Mouse (Mus musculus) WW6 (cell line): ENCODE results near the gene Zfp358.

Source experiments
- DNase-seq: peaks from one replicate; pipeline ENCODE4 v3.0.0-alpha.2; 2013; ENCODE audit warnings: low read depth, low spot score

The Zfp358 gene

DNA sequence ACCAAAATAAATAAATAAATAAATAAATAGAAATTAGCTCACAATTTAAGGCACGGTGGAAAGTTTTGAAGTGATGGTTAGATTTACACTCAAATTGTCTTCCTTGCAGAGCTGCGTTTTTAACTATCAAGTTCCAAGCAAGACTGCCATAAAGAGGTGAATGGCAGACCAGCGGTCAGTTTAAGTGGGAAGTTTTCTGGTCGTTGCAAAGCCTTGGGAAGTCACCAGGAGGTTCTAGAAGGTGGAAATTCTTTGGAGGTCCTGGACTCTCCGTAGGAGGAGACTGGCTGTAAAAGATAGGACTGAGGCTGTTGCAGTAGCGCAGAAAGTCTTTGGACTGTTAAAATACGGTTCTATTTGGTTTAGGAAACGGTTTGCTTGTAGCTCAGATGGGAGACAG, 6.8 kb downstream of the Zfp358 start:
- DNase-seq: no peak

DNA sequence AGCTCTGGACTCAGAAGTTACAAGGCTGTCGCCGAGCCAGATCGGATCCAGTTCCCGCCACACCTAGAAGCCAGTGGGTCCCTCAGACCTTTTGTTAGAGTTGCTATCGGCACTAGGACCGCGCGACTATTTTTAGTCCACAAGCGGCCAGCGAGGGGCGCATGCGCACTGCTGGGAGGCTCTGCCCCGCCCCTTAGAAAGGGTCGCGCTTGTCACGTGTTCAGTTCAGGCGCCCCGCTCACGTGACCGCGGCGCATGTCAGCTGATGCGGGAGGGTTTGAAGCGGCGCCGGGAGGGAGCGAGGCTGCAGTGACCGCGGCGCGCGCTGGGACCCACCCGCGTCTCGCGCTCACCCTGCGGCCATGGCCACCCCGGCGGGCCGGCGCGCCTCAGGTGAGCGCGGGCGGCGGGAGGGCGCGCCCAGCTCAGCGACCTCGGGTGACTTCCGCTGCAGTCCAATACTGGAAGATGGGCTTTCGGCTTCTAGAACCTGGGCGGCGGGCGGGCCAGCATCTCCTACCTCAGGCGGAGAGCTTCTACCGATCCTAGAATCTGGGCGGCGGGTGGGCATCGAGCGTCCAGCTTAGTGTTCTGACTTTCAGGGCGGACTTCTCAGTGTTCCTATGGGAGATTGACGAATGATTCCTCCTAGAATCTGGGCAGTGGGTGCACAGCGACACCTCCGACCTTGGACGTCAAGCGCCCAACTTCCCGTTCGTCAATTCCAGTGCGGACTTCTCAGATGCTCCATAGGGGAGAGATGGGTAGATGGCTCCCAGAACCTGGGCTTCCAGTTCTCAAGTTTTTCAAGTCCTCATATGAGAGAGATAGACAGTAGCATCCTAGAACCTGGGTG, 7.5 kb downstream of the Zfp358 start, which contains the start of gene Mcoln1:
TSS of gene Mcoln1 (plus strand) at position 223 of the 856 bp plus-strand sequence.
- DNase-seq: peak; percentile 94

DNA sequence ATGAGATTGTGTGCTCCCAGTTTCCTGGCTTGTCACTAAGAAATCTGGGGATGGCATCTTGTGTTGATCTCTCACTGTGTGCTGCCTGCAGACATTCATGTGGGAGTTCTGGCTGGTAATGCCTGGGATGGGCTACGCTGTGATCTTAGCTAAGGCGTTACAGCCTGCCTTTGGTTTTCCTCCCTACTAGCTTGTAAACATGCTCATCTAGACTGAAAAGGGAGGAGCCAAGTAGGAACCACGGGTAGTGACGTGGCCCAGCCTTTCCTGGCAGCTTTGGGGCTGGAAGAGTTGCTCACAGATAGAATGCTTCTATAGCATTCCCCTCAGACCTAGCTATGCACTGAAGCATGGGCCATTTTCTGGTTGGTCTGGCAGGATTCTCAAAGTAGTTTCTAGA, 9.3 kb downstream of the Zfp358 start:
- DNase-seq: no peak

DNA sequence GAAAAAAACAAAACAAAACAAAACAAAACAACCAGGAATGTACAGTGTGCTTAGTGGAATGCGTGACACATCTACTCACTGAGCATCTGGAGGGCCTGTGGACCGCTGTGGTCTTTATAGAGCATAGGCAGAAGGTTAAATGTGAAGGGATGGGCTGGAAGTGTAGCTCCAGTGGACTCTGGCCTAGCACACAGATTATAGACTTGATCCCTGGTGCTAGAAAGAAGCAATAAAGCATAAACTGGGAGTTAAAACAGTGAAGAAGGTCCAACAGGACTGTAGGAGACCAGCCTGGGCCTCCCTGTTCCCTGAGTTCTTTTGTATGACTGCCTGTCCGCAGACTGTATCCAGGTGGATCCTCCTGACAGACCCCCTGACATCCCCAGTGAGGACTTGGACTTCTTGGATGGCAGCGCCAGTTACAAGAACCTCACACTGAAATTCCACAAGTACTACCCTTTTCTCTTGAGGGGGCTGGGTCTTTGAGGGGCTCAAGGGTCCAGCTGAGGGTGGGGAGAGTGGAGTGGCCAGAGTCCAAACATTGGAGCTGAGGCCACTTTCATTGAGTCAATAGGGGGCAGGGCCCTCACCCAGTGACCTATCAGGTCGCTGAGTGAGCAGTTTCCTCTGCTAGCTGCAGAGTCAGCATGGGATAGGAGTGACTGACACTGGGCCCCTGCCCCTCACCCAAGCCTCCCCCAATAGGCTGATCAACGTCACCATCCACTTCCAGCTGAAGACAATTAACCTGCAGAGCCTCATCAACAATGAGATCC, 15.2 kb downstream of the Zfp358 start:
- DNase-seq: no peak

DNA sequence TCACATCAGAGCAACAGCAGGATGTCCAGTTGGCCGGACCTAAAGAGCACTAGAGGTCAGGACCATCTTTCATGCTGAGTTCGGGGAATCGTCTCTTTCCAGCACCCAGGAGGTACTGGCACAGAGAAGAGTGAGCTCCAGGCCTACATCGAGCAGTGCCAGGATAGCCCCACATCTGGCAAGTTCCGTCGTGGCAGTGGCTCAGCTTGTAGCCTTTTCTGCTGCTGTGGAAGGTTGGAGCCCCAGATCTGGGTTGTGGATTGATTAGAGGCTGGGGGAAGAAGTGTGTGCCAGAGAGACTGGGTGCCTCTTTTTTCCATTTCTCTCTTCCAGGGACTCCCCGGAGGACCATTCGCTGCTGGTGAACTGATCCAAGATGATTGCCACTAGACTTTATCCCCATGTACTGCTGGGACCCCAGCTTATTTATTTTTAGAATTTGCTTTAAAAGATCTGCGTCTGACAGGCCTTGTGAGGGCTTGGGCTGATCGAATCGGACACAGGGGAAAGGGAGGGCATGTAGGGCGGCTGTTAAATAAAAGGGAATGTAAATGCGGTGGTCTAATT, 21.8 kb downstream of the Zfp358 start:
- no peak for DNase-seq

DNA sequence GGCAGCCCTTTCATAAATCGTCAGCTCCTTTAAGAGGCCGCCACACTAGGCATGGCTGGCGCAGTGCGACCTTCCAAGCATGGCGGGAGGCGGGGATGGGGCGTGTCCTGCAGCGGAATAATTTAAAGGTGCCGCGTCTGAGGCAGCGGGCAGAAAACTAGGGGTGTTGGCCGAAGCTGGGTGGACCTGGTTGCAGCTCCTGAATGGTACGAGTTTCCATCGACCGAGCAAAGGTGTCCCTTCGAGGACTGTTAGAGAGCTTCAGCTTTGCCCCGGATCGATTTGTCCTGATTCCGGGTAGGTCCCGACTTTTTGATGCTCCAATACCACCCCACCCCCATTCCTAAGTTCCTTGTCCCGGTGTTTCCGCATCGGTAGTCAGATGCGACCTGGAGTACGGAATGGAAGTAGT, 22.3 kb downstream of the Zfp358 start, which contains the start of gene Pnpla6:
TSS of gene Pnpla6 (plus strand) at position 125 of the 412 bp plus-strand sequence.
- DNase-seq: no peak

DNA sequence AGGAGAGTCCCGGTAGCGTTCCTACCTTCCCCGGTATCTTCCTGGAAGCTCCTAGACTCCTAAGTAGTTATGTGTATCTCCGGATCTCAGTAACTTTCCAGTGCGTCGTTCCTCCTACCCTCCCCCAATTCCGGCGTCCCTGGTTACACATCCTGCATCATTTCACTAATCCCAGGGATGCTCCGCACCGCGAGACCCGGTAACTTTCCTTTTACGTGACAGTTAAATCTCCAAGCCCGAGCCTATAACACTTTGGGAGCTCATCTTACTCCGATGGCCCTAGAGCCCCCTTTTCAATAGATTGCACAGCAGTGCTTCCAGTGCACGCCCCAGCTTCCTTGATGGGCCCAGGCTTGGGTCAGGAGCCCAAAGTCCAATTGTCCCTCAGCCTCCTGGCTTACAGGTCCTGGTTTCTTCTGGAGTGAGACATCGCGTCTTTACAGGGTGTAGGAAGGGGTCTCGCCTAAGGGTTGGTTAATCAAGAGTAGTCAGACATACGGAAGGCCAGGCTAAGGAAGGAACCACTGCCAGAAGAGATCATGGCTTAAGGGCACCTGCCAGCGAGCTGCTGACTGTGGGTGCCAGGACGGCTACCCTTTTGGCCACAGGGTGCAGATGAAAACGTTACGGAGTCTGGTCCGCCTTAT, 23.0 kb downstream of the Zfp358 start:
- no peak for DNase-seq

DNA sequence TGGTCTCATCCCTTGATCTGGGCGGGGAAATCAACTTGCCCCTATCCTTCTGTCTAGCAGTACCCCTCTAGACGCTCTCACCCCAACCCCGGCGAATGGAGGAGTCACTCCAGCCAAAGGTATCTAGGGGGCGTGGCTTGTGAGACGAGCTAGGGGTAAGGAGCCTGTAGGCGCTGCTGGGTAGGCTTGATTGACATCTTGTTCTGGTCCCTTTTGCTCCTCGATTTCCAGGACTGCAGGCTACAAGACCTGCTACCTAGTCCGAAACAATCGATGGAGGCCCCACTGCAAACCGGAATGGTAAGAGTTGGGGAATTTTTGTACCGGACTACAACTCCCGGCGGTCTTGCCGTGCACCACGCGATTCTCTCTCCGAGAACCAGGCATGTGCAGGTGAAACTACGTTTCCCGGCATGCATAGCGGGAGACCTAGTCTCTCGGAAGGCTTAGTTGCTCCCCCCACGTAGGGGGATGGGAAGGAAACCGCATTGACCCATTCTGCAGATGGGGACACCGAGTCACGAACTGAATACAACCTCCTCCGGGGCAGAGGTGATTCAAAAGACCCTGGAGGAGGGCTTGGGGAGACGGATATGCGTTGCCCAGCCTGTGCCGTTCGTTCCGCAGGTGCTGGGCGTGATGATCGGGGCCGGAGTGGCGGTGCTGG, 23.6 kb downstream of the Zfp358 start:
- DNase-seq: peak; percentile 90

DNA sequence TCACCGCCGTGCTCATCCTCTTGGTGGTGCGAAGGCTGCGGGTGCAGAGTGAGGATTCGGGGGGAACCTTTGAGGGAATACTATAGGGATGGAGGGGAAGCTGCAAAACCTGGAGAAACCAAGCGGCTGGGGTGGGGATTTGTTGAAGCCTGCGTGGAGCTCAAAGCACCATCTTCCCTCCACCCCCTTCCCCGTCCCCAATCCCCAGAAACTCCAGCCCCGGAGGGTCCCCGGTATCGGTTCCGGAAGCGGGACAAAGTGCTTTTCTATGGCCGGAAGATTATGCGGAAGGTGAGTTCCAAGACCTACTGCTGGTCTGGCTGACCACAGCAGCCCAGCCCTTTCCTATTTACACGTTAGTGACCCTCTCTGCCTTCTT, 24.2 kb downstream of the Zfp358 start:
- no peak for DNase-seq

DNA sequence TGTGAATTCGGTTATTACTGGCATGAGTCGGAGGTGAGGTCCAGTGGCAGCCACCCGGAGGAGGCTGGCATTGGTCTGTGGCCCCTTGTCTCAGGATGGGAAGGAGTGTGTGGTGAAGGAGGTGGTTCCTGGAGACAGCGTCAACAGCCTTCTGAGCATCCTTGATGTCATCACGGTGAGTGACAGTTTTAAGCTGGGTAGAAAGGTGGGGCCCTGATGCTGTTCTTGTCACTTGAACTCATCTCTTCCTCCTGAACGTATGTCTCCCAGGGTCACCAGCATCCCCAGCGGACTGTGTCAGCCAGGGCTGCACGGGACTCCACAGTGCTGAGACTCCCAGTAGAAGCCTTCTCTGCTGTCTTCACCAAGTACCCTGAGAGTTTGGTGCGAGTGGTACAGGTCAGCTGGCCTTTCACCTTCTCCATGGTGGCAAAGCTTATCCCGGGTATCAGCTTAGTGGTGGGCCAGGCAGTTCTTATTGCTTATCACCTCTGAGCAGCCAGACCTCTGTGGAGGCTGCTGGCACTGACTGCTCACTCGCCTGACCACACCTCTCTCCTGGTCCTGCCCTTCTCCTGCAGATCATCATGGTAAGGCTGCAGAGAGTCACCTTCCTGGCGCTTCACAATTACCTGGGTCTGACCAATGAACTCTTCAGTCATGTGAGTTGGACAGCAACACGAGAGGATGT, 29.2 kb downstream of the Zfp358 start:
- no peak for DNase-seq

DNA sequence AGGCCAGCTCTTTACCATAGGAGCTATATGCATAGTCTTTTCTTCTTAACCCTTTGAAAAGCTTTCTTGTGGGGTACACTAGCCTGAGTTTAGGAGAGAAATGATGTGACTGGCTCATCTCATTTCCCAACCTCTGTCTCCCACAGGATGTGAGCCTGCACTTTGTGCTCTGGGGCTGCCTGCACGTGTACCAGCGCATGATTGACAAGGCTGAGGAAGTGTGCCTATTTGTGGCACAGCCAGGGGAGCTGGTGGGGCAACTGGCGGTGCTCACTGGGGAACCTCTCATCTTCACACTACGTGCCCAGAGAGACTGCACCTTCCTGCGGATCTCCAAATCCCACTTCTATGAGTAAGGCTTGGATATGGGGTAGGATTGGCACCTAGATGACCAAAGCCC, 37.9 kb downstream of the Zfp358 start:
- DNase-seq: no peak

DNA sequence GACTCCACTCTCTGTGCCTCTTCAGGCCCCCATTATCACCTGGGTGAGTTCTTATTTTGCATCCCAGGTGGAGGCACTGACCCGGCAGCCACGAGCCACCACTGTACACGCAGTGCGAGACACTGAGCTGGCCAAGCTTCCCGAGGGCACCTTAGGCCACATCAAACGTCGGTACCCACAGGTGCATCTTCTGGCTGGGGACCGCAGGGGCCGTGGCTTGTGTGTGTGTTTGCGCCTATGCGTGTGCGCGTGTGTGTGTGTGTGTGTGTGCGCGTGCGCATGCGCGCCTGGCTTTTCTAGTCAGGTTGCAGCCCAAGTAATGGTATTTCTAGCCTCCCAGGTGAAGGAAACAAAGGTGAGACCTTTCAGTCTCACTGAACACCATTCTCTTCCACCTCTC, 39.0 kb downstream of the Zfp358 start:
- DNase-seq: no peak

DNA sequence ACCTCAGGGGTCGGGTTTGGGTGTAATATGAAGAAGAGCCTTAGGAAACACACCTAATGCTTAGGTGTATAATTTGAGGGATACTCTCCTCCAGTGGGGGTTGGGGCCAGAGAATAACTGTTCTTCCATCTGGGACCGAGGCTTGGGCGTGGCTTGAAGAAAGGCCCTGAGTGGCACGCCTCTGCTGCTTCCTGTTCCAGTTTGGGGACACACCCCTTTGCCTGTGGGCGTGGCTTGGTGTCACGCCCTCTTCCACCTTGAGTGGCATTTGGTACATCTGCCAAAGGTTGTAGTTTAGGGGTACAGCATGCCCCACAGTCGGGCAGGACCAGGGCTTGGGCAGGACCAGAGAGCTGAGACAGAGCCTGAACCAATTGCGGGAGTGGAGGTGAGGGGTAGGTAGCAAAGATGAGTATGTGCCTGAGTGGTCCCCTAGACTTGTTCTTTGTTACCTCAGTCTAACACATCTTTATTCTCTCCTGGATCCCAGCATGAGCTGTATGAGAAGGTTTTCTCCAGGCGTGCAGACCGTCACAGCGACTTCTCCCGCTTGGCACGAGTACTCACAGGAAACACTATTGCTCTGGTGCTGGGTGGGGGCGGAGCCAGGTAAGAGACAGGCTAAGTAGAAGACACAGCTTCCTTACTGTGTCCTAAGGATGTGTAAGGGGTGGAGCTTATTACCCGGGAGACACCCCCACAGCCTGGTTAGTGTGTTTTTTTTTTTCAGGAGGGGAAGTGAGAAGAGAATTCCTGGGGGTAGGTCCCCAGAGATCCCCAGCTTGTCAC, 43.3 kb downstream of the Zfp358 start:
- DNase-seq: peak; percentile 78

DNA sequence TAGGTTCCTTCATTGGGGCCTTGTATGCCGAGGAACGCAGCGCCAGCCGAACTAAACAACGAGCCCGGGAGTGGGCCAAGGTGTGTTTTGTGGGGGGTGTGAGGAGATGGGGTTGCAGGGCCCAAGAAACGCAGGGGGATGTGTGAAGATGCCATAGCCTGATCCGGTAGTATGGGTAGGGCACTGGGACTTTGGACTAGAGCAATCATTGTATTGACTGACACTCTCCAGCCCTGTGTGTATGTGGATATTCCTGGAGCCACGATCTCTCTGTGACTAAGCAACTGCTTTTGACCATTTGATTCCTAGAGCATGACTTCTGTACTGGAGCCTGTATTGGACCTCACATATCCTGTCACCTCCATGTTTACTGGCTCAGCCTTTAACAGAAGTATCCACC, 44.0 kb downstream of the Zfp358 start:
- no peak for DNase-seq

DNA sequence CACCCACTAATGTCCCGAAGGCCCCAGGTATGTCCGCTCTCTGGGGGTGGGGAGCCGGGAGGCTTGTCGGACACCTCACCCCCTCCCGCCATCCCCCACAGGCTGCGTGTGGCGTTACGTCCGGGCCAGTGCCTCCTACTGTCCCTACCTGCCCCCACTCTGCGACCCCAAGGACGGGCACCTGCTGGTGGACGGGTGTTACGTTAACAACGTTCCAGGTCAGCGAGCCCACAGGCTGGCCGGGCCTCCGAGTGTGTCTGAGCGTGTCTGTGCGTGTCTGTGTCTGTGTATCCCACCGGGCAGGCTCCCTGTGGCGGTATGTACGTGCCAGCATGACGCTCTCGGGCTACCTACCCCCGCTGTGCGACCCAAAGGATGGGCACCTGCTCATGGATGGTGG, 44.7 kb downstream of the Zfp358 start:
- no peak for DNase-seq

DNA sequence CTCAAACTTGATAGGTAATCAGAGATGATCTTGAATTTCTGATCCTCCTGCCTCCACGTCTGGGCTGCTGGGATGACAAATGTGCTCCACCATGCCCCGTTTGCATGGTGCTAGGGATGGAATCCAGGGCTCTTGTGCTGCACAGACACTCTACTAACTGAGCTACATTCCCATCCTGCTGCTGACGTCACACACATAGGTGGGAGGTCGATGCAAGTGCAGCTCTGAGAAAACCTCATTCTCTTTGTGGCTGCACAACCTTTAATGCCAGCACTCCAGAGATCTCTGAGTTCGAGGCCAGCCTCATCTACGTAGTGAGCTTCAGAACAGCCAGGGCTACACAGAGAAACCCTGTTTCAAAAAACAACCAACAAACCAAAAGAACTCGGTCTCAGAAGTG, 46.2 kb downstream of the Zfp358 start:
- no peak for DNase-seq

DNA sequence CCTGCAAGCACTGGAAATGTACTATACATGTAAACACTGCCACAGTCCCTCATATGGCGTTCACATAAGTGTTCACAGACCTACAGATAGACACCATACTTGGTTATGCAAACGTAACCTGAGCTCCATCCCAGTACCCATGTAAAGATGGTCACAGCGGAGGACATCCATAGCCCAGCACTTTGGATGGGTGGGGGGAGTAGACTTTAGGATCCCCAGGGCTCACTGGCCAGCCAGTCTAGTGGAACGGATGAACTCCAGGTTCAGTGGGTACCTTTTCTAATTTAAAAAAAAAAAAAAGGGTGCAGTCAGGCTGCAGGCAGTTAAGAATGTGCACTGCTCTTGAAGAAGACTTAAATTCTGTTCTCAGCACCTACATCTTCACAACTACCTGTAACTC, 47.1 kb downstream of the Zfp358 start:
- DNase-seq: no peak

DNA sequence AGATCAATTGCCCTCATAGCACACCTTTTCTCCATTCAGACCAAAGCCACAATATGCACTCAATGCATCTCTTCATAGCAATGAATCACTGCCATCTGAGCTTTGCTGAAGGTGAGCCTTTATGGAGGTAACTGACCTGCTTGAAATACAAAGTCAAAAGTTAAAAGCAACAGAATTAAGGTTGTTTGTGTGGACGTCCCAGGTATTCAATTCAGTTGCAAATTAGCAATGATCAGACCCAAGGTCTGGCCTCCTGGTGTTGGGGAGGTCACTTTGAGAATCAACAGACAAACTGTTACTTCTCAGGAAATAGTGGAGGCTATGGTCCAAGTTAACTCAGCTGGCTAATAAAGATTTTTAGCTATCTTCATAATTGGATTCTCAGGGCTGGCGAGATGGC, 53.6 kb downstream of the Zfp358 start:
- no peak for DNase-seq
